Mouse (Mus musculus) A20 (cell line): ENCODE measurements around the gene Ap1g2.

Source experiments
- DNase-seq: peaks from one replicate; pipeline ENCODE4 v3.0.0-alpha.2; 2011; ENCODE audit warnings: low read depth, low spot score

The Ap1g2 gene

DNA sequence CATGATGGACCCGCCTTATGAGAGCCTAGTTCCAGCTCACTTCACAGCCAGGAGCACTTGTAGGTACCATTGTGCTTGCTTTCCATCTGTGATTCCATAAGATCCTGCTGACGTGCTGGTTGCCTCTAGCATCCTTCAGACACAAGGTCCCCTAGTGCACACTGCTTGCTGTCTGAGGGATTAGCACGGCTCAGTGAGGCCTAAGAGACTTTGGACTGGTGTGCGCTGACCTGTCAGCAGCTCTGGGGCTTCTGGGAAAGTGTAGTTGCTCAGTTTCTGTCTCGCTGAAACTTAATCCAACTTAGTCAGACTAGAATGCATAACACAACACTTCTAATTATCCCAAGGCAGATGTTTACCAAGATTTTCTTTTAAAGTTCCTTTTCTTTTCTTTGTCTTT lies 46.5 kb downstream of the Ap1g2 start:
- DNase-seq: no peak

DNA sequence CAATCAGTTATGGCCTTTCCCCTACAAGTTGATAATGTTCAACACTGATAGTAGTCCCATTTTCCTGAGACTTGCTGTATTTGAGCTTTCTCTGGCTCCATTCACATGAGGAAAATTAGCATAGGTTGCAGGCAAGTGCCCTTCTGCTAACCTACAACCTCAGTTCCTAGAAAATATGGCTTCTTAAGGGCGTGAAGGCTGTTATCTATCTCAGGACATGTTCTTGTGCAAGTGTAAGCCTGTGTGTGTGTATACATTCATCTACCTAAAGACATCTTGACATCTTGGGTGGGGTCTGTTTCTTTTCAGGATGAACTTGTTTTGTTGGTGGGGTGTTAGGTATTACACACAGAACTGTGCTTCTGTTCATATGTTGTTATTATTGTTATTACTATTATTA lies 47.4 kb downstream of the Ap1g2 start:
- no peak for DNase-seq

DNA sequence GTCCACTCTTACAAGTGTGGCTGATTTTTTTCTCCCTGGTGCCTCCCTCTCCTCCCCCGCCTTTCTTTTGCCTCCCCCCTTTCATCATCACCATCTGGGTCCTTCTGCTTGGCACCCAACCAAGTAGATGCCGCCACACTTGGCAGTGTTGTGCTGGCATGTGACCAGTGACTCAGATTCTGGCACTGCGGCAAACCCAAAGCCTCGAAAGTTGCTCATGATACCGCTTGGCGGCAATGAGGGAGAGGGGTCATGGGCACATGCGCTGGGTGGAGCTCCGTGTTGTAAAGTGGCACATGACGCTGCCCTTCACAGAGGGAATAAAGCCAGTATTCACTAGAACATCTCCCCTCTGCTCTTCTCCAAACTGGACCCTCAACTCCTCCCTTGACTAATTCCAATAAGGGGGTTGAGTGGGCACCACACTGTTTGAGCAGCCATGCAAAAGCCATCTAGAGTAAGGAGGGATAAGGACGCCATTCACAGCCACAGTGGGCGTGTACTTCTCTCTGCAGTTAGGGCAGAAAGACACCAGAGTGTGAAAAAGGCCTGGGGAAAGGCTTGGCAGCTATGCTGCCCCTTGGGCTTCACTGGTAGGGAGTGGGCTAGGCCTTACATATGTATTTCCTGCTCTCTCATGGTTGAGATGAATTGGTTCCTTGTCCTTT lies 51.1 kb downstream of the Ap1g2 start:
- DNase-seq: no peak

DNA sequence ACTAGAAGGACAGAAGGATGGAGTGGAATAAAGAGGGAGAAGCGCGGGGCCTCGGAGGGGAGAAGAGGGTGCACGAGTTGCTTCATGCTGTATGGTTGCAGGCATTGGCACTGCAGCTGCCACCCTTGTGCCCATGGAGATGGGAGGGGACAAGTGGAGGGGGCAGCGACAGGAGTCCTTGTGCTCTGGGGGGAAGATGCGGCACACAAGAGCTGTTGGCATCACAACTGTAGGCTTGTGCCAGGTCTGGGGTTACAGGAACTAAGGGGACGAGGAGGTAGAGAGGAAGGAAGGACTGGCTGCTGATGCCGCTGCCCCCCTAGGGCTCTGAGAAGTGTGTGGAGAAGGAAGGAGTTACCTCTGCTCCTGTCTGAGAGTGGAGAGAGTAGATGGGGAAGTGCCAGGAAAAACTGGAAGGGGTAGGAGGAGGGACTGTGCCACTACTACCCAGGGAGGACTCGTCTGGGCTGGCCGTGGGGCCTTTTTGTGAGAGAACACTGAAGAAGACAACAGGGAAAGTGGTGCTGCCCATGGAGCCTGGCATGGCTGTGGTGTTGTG lies 52.1 kb downstream of the Ap1g2 start:
- DNase-seq: no peak

DNA sequence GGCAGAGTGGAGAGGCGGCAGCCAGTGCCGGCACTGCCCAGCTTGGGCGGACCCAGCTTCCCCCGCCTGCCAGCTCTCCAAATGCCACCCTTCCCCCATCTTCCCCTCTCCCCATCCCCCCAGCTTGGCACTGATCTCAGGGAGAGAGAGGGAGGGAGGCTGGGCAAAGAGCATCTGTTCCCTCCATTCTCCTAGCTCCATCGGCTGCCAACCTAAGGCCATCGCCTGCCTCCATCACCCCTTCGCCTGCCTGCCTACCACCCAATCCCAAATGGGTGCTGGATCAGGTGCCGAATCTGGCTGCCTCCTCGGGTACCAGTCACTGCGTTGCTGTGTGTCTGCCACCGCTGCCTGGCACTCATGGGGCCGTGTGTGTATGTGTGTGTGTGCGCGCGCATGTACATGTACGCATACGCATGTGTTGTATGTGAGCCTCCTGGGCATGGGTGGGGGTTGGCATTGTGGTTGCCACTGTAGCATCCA lies 52.6 kb downstream of the Ap1g2 start:
- no peak for DNase-seq

DNA sequence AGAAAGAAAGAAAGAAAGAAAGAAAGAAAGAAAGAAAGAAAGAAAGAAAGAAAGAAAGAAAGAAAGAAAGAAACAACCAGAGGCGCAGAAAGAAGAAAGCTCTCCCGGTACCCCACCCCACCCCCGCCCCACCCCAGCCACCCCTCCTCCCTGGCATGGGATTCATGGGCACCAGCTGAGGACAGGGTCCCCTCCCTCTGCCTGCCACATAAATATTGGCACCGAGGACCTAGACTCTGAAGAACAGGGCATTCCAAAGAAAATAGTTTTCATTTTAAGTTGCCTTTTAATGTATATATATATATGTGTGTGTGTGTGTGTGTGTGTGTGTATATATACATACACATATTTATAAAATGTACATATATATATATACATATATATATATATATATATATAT lies 53.3 kb downstream of the Ap1g2 start:
- no peak for DNase-seq

DNA sequence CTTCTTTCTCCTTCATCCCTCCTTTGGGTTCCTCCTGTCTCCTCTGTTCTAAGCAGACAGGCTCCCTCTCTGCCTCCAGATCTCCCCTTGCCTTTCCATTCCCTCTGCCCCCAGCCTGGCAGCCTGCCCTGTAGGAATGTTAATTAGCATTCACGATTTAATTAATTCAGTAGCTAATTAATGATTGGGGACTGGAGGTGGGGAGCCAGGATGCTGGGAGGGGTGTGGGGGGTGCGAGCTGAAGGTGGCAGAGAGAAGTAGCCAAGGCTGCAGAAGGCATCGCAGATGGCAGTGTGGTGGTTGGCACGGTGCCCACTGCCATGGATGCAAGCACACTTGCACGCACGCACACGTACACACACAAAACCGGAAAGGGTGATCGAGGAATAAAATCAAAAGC lies 53.9 kb downstream of the Ap1g2 start:
- peak; percentile 55 for DNase-seq
